In genomic region chr1:183147438-183147841, GRCm38 (mm10) we compare ENCODE assay signal across 8 mouse cellular contexts.
DNase-seq lines count a peak whose midpoint lies in the region; ATAC-seq lines count a peak whose summit lies in the region.

No protein-coding gene starts in this region.

- DNase-seq in urinary bladder, adult 18-20 months (ENCODE audit: low spot score in 2 of 2) = peak; percentile 15 to 45
- DNase-seq in urinary bladder, adult 2 months (ENCODE audit: low spot score) = no peak
- peak; percentile 66 for DNase-seq in forebrain, embryonic 14.5 days (ENCODE audit: low spot score)
- DNase-seq in heart, postnatal 10 days = peak; percentile 77 to 79
- DNase-seq in lung, postnatal 25 days (ENCODE audit: low spot score) = peak; percentile 72
- peak; percentile 39 for DNase-seq in retina, postnatal 1 day
- no peak for DNase-seq in left cerebral cortex, adult 11 months (ENCODE audit: low spot score)

- H3K4me1 ChIP-seq in forebrain, embryonic 14.5 days (ENCODE audit: control insufficient read depth, insufficient read depth, low read length) = peaks cover 9% of the 10 kb centered on the region
- H3K4me1 ChIP-seq in kidney, embryonic 16.5 days (ENCODE audit: insufficient read depth, low read length) = peaks cover 58% of the 10 kb centered on the region

- H3K4me2 ChIP-seq in forebrain, embryonic 14.5 days (ENCODE audit: low read length) = no peak overlapping the region
- peak overlapping the region; percentile 41 for H3K4me2 ChIP-seq in kidney, embryonic 16.5 days (replicated peaks; ENCODE audit: low read depth, low read length)

- H3K27ac ChIP-seq in forebrain, embryonic 14.5 days (ENCODE audit: low read depth, low read length) = no peak overlapping the region
- H3K27ac ChIP-seq in kidney, embryonic 16.5 days (ENCODE audit: low read length) = peak overlapping the region; percentile 77

- H3K27me3 ChIP-seq in forebrain, embryonic 14.5 days (replicated peaks; ENCODE audit: control insufficient read depth, insufficient read depth, low read length) = no peaks in the 10 kb centered on the region
- no peaks in the 10 kb centered on the region for H3K27me3 ChIP-seq in kidney, embryonic 16.5 days (ENCODE audit: insufficient read depth, low read length)

- intact Hi-C loops in heart, postnatal 10 days (cut with DNase I) = no loop called here

- H3K9ac ChIP-seq in forebrain, embryonic 14.5 days (ENCODE audit: low read length) = no peak overlapping the region
- H3K9ac ChIP-seq in kidney, embryonic 16.5 days (replicated peaks; ENCODE audit: low read length) = peak overlapping the region; percentile 39; the same call in 1 of the 2 replicates

- no peak overlapping the region for H3K4me3 ChIP-seq in forebrain, embryonic 14.5 days (ENCODE audit: low read depth, low read length)
- peak overlapping the region; percentile 40 for H3K4me3 ChIP-seq in kidney, embryonic 16.5 days (ENCODE audit: low read length)

- peak; percentile 78 for ATAC-seq in forebrain, embryonic 14.5 days
- peak; percentile 90 for ATAC-seq in kidney, embryonic 16.5 days (ENCODE audit: low FRiP score, low TSS enrichment)

- WGBS in forebrain, embryonic 14.5 days = 32% methylated on average over 5 of the region's 5 CpGs
- WGBS in kidney, embryonic 16.5 days = 4% methylated on average over 5 of the region's 5 CpGs

- H3K36me3 ChIP-seq in forebrain, embryonic 14.5 days (ENCODE audit: control insufficient read depth, insufficient read depth, low read length) = no peaks in the 10 kb centered on the region
- no peaks in the 10 kb centered on the region for H3K36me3 ChIP-seq in kidney, embryonic 16.5 days (ENCODE audit: insufficient read depth, low read length)

- no peaks in the 10 kb centered on the region for H3K9me3 ChIP-seq in forebrain, embryonic 14.5 days (replicated peaks; ENCODE audit: control insufficient read depth, low read length)
- H3K9me3 ChIP-seq in kidney, embryonic 16.5 days (ENCODE audit: low read length) = no peaks in the 10 kb centered on the region

Comparison
In these comparisons a context has a peak if more than half of its experiments do, and no peak if none do; other contexts are left out.
1. DNase-seq: peak in urinary bladder, adult 18-20 months (2 of 2), forebrain, embryonic 14.5 days (single experiment), heart, postnatal 10 days (2 of 2), lung, postnatal 25 days (single experiment) and retina, postnatal 1 day (single experiment); none in urinary bladder, adult 2 months (single experiment) and left cerebral cortex, adult 11 months (single experiment).